Mouse (Mus musculus): ENCODE results near the gene Blnk. TPM values are rescaled to one million over a fixed set of nuclear protein-coding genes. Genes with fewer than 3 reads are reported as not detected.

The Blnk gene
- polyA plus RNA-seq, 1 experiment from 2014 or later = 0.59 TPM

DNA sequence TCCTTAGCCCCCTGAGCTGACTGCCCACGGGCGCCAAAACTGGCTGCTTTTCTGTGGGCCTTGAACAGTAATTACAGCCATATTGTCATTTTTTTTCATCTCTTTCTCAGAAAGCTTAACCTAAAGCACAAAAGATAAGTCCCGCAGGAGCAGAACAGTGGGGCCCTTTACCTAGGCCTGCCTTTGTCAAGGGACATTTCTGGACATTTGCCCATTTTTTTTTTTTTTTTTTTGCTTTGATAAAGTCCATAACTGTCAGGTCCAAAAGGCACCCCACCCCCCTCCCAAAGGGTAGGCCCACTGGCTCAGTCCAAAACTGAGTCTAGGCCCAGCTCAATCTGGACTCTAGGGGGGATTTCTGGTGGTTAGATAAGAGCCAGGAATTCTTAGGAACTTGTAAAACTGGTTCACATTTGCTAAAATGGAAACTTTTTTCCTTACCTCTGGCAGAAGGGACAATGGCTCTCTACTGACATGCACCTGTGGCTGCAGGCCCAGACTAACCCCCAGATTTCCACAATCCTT is 29.9 kb downstream of the Blnk start:
- no peaks in the 10 kb centered on the region for H3K36me3 ChIP-seq
- ATAC-seq (ENCODE audit: insufficient number of reproducible peaks, insufficient read depth, low FRiP score, low TSS enrichment, low read depth) = no peak
- no peak overlapping the region for H3K27ac ChIP-seq
- no peak overlapping the region for H3K4me2 ChIP-seq
- 69% methylated on average over 3 of the region's 3 CpGs for WGBS
- no peaks in the 10 kb centered on the region for H3K9me3 ChIP-seq
- no peaks in the 10 kb centered on the region for H3K27me3 ChIP-seq
- H3K9ac ChIP-seq (replicated peaks) = no peak overlapping the region
- no peaks in the 10 kb centered on the region for H3K4me1 ChIP-seq (replicated peaks)
- no peak overlapping the region for H3K4me3 ChIP-seq (replicated peaks)

DNA sequence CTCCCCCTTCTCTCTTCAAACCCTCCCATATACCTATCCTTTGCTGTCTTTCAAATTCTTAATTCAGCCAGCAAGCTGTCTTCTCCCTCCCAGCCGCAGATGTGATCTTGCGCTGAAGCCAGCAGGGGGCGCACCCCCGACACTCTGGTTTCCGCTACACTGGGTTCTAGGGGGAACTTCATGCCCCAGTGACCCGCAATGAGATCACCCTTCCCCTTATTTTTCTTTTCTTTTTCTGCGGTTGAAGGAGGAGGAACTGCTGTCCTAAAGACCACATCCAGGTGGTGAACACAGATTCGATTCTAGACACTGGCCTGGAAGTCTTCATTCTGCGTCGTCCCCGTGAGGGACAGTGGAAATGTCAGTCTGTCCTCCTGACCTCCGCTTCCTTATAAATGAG is 31.3 kb downstream of the Blnk start:
- Histone ChIP-seq H3K9ac (replicated peaks) (no peak overlapping the region), H3K9me3 (no peaks in the 10 kb centered on the region), H3K4me3 (replicated peaks) (no peak overlapping the region), H3K27ac (no peak overlapping the region), H3K4me1 (replicated peaks) (no peaks in the 10 kb centered on the region), H3K27me3 (no peaks in the 10 kb centered on the region), H3K4me2 (no peak overlapping the region), H3K36me3 (no peaks in the 10 kb centered on the region)
- 51% methylated on average over 12 of the region's 12 CpGs for WGBS
- no peak for ATAC-seq (ENCODE audit: insufficient number of reproducible peaks, insufficient read depth, low FRiP score, low TSS enrichment, low read depth)

DNA sequence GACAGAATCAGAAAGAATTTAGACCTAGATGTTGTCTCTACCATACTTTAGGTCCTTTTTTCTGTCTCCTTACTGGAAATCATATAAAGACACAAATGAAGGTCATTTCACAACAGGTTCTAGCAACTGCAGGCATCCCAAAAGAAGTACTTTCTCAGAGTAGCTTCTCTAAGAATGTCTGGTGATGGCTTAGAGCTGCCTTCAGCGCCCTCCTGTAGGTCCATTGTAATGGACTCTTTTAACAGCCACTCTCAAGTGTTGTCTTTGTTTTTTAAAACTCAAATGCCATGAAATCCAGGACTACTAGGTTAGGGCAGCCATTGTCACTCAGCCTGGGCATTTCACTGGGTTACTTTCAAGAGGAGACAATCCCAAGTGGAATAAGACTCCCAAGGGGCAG is 35.4 kb downstream of the Blnk start:
- Histone ChIP-seq H3K4me2 (no peak overlapping the region), H3K4me1 (replicated peaks) (no peaks in the 10 kb centered on the region), H3K36me3 (no peaks in the 10 kb centered on the region), H3K9ac (replicated peaks) (no peak overlapping the region), H3K27ac (no peak overlapping the region), H3K27me3 (no peaks in the 10 kb centered on the region), H3K4me3 (replicated peaks) (no peak overlapping the region), H3K9me3 (no peaks in the 10 kb centered on the region)
- ATAC-seq (ENCODE audit: insufficient number of reproducible peaks, insufficient read depth, low FRiP score, low TSS enrichment, low read depth) = no peak
- WGBS = 32% methylated on average over 1 of the region's 1 CpGs

DNA sequence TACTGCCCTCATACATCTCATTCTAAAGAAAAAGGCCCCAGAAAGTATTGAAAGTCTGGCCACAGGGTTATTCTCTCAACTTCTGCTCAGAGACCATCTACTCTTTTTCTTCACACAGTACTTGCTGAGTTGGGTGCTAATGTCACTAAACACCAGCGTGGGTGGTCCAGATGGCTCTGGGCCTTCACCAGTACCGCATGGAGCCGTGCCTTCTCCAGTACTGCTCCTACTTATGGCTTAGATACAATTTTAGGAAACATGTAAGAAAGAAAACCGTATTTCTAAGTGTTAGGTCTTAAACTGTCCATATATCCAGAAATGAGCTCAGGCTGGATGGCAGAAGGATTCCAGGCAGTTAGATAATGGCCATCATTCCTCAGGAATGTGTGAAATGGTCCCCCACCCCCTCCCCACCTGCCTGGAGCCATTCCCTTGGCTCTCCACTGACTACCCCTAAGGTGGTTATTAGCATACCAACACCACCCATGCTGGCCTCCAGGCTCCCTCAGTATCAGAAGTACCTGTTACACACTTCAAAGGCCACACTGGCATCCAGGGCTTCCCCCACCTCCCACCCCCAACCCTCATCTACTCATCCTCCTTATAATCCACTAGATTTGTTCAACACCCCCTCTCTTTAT is 47.3 kb downstream of the Blnk start:
- Histone ChIP-seq H3K9me3 (no peaks in the 10 kb centered on the region), H3K9ac (replicated peaks) (no peak overlapping the region), H3K4me2 (no peak overlapping the region), H3K4me1 (replicated peaks) (no peaks in the 10 kb centered on the region), H3K36me3 (no peaks in the 10 kb centered on the region), H3K27ac (no peak overlapping the region), H3K4me3 (replicated peaks) (no peak overlapping the region), H3K27me3 (no peaks in the 10 kb centered on the region)
- ATAC-seq (ENCODE audit: insufficient number of reproducible peaks, insufficient read depth, low FRiP score, low TSS enrichment, low read depth) = no peak
- WGBS = 84% methylated on average over 4 of the region's 4 CpGs

DNA sequence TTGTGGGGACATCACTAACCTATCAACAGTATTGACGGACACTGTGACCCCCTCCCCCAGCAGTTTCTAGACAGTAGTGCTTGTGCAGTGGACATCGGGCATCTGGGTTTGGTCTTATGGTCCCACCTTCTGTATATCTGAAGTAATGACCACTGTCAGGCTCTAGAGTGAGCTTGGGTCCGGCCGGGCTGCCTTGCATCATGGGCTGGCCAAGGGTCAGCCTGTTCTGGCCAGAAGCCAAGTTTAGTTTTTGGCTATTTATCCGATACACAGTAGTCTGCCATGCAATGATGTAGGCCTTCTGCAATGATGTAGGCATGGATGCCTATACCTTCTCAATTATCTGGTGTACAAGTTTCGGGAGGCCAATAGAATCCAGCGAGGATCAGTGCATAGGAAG is 50.8 kb downstream of the Blnk start:
- no peak for ATAC-seq (ENCODE audit: insufficient number of reproducible peaks, insufficient read depth, low FRiP score, low TSS enrichment, low read depth)
- no peak overlapping the region for H3K4me3 ChIP-seq (replicated peaks)
- no peaks in the 10 kb centered on the region for H3K4me1 ChIP-seq (replicated peaks)
- no peak overlapping the region for H3K4me2 ChIP-seq
- 93% methylated on average over 7 of the region's 7 CpGs for WGBS
- H3K9ac ChIP-seq (replicated peaks) = no peak overlapping the region
- H3K9me3 ChIP-seq = peaks cover 4% of the 10 kb centered on the region; the same call in 1 of the 2 replicates
- H3K36me3 ChIP-seq = no peaks in the 10 kb centered on the region
- H3K27me3 ChIP-seq = no peaks in the 10 kb centered on the region
- no peak overlapping the region for H3K27ac ChIP-seq

DNA sequence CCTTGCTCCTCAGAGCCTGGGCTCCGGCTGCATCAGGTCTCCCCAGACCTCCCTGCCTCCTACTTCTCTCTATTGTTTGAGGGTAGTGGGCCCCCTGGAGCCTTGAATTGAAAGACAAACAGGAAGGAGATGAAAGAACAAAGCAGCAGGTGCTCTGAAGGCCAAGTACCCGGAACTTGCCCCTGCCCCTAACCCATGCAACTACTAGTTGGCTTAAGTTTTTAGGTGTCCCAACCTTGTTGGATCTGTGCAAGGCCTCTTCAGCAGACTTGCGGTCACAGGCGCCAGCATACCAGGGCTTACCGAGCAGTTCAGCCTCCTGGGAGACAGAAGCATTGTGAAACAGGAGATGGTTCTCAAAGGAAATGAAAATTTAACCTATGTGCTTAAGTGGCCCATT is 58.3 kb downstream of the Blnk start:
- Histone ChIP-seq H3K4me3 (replicated peaks) (no peak overlapping the region), H3K9ac (replicated peaks) (no peak overlapping the region), H3K27me3 (no peaks in the 10 kb centered on the region; the same call in 1 of the 2 replicates), H3K9me3 (peaks cover 4% of the 10 kb centered on the region; the same call in 1 of the 2 replicates), H3K4me2 (no peak overlapping the region), H3K36me3 (no peaks in the 10 kb centered on the region), H3K27ac (no peak overlapping the region), H3K4me1 (replicated peaks) (no peaks in the 10 kb centered on the region)
- WGBS = 54% methylated on average over 5 of the region's 5 CpGs
- no peak for ATAC-seq (ENCODE audit: insufficient number of reproducible peaks, insufficient read depth, low FRiP score, low TSS enrichment, low read depth)

DNA sequence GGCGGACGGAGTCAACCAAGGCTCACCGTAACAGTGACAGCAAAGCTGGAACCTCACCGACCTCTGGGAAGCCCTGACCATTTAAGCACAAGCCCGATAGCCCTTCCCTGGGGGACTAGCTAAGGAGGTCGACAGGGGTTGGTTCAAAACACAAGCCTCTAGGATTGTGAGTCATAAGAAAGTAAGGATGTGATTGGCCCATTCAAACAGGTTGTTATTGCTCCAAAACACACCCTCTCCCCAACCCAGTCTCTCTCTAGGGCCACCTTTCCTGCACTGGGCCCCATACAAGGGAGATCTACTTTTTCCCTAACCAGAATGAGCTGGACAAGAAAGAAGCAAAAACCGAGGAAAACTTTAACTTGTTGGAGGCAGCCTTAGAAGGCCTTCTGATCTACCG is 59.0 kb downstream of the Blnk start:
- no peak overlapping the region for H3K4me2 ChIP-seq
- 39% methylated on average over 8 of the region's 8 CpGs for WGBS
- no peaks in the 10 kb centered on the region for H3K36me3 ChIP-seq
- peaks cover 4% of the 10 kb centered on the region; the same call in 1 of the 2 replicates for H3K9me3 ChIP-seq
- no peak for ATAC-seq (ENCODE audit: insufficient number of reproducible peaks, insufficient read depth, low FRiP score, low TSS enrichment, low read depth)
- no peaks in the 10 kb centered on the region; the same call in 1 of the 2 replicates for H3K27me3 ChIP-seq
- H3K4me1 ChIP-seq (replicated peaks) = no peaks in the 10 kb centered on the region
- H3K27ac ChIP-seq = no peak overlapping the region
- H3K9ac ChIP-seq (replicated peaks) = no peak overlapping the region
- H3K4me3 ChIP-seq (replicated peaks) = no peak overlapping the region

DNA sequence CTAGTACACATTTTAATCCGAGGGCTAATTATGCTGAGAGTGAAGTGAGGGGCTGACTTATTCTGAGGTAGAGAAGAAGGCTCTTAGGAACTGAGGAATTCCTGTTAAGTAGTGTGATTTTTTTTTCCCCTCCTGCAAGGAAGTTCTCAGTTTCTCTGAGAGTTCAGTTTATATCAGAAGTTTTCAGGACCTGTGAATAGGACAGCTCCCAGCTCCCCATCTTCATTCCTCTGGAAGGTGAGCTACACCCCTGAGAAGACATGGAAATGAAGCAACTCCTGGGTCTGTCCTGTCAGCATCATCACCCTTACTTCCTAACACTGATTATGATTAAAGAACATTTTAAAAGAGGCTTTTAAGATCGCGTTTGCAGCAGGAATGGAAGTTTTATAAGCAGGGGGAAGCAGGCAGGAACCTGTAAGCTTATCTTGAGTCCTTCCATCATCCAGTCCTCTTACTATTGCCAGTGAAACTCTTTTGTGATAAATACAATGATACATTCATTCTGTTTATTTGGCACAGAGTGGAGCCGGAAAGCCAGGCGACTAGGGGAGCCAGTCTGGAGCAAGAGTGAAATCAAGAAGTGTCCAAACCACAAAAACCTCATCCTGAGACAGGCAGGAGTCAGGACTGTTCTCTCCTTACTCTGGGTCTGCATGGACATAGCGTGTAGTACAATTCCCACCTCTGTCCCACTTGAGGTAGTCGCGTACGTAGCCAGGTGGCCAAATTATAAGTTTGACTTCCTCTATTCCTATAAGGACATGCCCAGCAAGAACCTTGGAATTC is 62.6 kb downstream of the Blnk start:
- ATAC-seq (ENCODE audit: insufficient number of reproducible peaks, insufficient read depth, low FRiP score, low TSS enrichment, low read depth) = no peak
- Histone ChIP-seq H3K27ac (no peak overlapping the region), H3K4me3 (replicated peaks) (no peak overlapping the region), H3K27me3 (no peaks in the 10 kb centered on the region; the same call in 1 of the 2 replicates), H3K36me3 (no peaks in the 10 kb centered on the region), H3K4me1 (replicated peaks) (no peaks in the 10 kb centered on the region), H3K4me2 (no peak overlapping the region), H3K9me3 (no peaks in the 10 kb centered on the region), H3K9ac (replicated peaks) (no peak overlapping the region)
- WGBS = 66% methylated on average over 9 of the region's 9 CpGs

DNA sequence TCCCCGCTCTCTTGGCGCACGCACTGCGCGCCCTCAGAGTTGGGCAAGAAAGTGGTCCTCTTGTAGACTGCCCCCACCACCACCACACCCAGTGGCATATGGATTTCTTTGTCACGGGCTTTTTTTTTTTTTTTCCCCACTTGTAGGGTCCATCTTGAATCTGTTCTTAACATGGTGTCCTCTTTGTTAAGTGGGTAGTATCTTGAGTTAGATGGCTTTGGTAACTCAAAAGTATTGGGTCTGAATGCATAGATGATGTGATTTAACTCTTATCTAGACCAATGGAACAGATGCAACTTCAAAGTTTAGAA is 99.0 kb downstream of the Blnk start:
- ATAC-seq (ENCODE audit: insufficient number of reproducible peaks, insufficient read depth, low FRiP score, low TSS enrichment, low read depth) = no peak
- peaks cover 9% of the 10 kb centered on the region; the same call in 1 of the 2 replicates for H3K9me3 ChIP-seq
- peak overlapping the region; percentile 98 for H3K27ac ChIP-seq
- peak overlapping the region; percentile 63 for H3K4me2 ChIP-seq
- peak overlapping the region; percentile 76 for H3K9ac ChIP-seq (replicated peaks)
- H3K4me1 ChIP-seq (replicated peaks) = no peaks in the 10 kb centered on the region
- H3K36me3 ChIP-seq = peaks cover 4% of the 10 kb centered on the region; the same call in 1 of the 2 replicates
- peak overlapping the region; percentile 71 for H3K4me3 ChIP-seq (replicated peaks)
- 4% methylated on average over 6 of the region's 6 CpGs for WGBS
- peaks cover 10% of the 10 kb centered on the region for H3K27me3 ChIP-seq

DNA sequence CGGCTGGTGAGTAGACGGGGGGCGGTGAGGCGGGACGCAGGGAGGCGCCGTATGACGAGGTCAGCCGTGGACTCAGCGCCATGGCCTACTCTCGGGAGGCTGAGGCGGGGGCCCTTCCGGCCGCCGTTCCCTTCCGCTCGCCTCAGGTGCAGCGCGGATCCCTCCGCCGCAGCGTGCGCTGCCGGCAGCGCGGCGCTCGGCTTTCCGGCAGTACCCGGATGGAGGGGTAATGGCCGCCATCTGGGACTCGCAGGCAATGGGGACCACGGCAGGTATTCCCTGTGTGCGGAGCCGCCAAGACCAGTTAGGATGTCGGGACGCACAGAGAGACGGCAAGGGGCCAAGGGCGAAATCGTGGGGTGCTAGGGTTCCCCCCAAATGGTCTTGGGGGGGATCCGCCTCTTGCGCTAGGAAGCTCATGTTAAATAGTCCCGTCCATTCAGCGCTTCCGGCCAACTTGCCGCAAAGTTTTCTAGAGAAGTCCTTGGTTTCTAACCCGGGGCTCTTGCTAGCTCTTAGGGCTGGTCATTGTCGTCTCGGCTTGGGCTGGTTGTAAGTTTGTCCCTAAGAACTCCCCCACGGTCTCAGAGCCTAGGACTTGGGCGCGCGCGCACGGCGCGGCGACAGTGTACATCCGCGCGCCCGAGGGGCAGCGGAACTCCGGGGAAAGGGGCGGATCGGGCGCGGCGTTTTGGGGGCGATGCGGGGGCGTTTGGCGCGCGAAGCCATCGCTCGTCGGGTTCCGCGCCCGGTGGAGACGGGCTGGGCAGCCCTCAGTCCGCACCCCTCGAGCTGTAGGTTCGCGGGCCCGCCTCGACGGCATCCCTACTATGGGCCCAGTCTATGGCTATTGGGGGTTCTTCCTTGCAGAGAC is 99.6 kb downstream of the Blnk start, which contains the start of gene Zfp518a:
Gene Zfp518a, plus strand, starts transcription at position 187 of the 874 bp plus-strand sequence.
- H3K4me1 ChIP-seq (replicated peaks) = no peaks in the 10 kb centered on the region
- WGBS = under 1% methylated on average over 89 of the region's 89 CpGs

More for the DNA sequence above, 99.6 kb downstream of the Blnk start, which contains the start of gene Zfp518a:
- H3K4me2 ChIP-seq = peak within 1 kb of the TSS; percentile 63
- H3K27me3 ChIP-seq = peaks cover 11% of the 10 kb centered on the region
- H3K36me3 ChIP-seq = peaks cover 4% of the 10 kb centered on the region; the same call in 1 of the 2 replicates
- H3K9me3 ChIP-seq = peaks cover 9% of the 10 kb centered on the region; the same call in 1 of the 2 replicates
- peak; percentile 81 for ATAC-seq (ENCODE audit: insufficient number of reproducible peaks, insufficient read depth, low FRiP score, low TSS enrichment, low read depth)
- peak within 1 kb of the TSS; percentile 76 for H3K9ac ChIP-seq (replicated peaks)
- H3K27ac ChIP-seq = peak within 1 kb of the TSS; percentile 98
- H3K4me3 ChIP-seq (replicated peaks) = peak within 1 kb of the TSS; percentile 71
